Mouse (Mus musculus) CH12.LX (cell line): ENCODE measurements at regions not wholly inside any gene's neighbourhood (a gene's known extent, or its start where the extent isn't known, plus 50 kb on each side); places are given as distances from the start of the nearest gene placed in this dataset.

Source experiments
- DNase-seq: peaks from one replicate; pipeline ENCODE4 v3.0.0-alpha.2; 2013; ENCODE audit errors: extremely low read depth
- H3K27ac ChIP-seq: 2 replicates; pipeline ENCODE4 v1.5.1; 2012; ENCODE audit warnings: low read depth, mild to moderate bottlenecking, control low read depth, moderate library complexity; ENCODE audit not compliant: insufficient read depth
- H3K27me3 ChIP-seq: replicated peaks from 2 replicates; pipeline ENCODE3; 2012; ENCODE audit warnings: inconsistent platforms
- H3K36me3 ChIP-seq, 2 experiments: replicated peaks in 1 of 2; 2 replicates each; pipeline versions ENCODE3 to v1.6.1; 2012; ENCODE audit warnings: inconsistent platforms in 1 of 2, low read length in 1 of 2, mild to moderate bottlenecking in 1 of 2, mixed read lengths in 1 of 2, moderate library complexity in 1 of 2; ENCODE audit not compliant: control insufficient read depth in 1 of 2, insufficient read depth in 1 of 2
- H3K4me1 ChIP-seq, 2 experiments: 2 replicates each; pipeline ENCODE4 v1.6.1; 2012; ENCODE audit warnings: inconsistent platforms in 1 of 2, moderate library complexity in 1 of 2; ENCODE audit not compliant: insufficient read depth in 2 of 2, control insufficient read depth in 1 of 2
- H3K4me2 ChIP-seq: 2 replicates; pipeline ENCODE4 v1.6.1; 2012; ENCODE audit warnings: low read depth, mild to moderate bottlenecking, control low read depth; ENCODE audit not compliant: poor library complexity, insufficient read depth, severe bottlenecking
- H3K4me3 ChIP-seq, 3 experiments: fragments of 150-350 bp in 1 of 3; sonication (generic) in 1 of 3; replicated peaks in 1 of 3; 2 replicates each; pipeline versions ENCODE3 to v1.5.1; 2011 to 2012; ENCODE audit warnings: low read depth in 2 of 3, low read length in 2 of 3, mild to moderate bottlenecking in 2 of 3, moderate library complexity in 2 of 3, control low read depth in 1 of 3, improper control_type of control experiment in 1 of 3, inconsistent platforms in 1 of 3, mixed read lengths in 1 of 3; ENCODE audit not compliant: poor library complexity in 1 of 3
- H3K79me2 ChIP-seq: replicated peaks from 2 replicates; pipeline ENCODE4 v1.6.1; 2012; ENCODE audit warnings: mild to moderate bottlenecking, moderate library complexity; ENCODE audit not compliant: control insufficient read depth, poor library complexity, insufficient read depth, severe bottlenecking; ENCODE audit errors: extremely low read depth
- H3K9ac ChIP-seq: 2 replicates; pipeline ENCODE4 v1.6.1; 2012; ENCODE audit warnings: low read depth, mild to moderate bottlenecking, control low read depth, moderate library complexity; ENCODE audit not compliant: insufficient read depth
- H3K9me3 ChIP-seq: replicated peaks from 2 replicates; pipeline ENCODE3; 2012; ENCODE audit warnings: low read length, inconsistent platforms, mixed read lengths
- CHD1 ChIP-seq: IDR thresholded peaks from 2 replicates; pipeline ENCODE4 v1.6.1; 2012; ENCODE audit warnings: low read depth, low read length, improper control_type of control experiment, inconsistent platforms
- CHD2 ChIP-seq: IDR thresholded peaks from 2 replicates; pipeline ENCODE4 v1.6.1; 2011; ENCODE audit warnings: low read length, improper control_type of control experiment
- CTCF ChIP-seq, 2 experiments: IDR thresholded peaks in 1 of 2; conservative IDR thresholded peaks in 1 of 2; 2 replicates each; pipeline ENCODE4 v1.5.1; 2011 to 2012; ENCODE audit warnings: low read depth in 2 of 2, low read length in 2 of 2, improper control_type of control experiment in 1 of 2, inconsistent platforms in 1 of 2, mild to moderate bottlenecking in 1 of 2, moderate library complexity in 1 of 2
- ELF1 ChIP-seq: IDR thresholded peaks from 2 replicates; pipeline ENCODE4 v1.6.1; 2014; ENCODE audit warnings: low read depth, mild to moderate bottlenecking, inconsistent platforms, low read length, improper control_type of control experiment
- EP300 ChIP-seq: IDR thresholded peaks from 2 replicates; pipeline ENCODE4 v1.6.1; 2011; ENCODE audit warnings: low read length, improper control_type of control experiment
- ETS1 ChIP-seq: conservative IDR thresholded peaks from 2 replicates; pipeline ENCODE4 v1.6.1; 2012; ENCODE audit warnings: low read depth, mild to moderate bottlenecking, inconsistent platforms, low read length, improper control_type of control experiment, moderate library complexity
- GABPA ChIP-seq: IDR thresholded peaks from 2 replicates; pipeline ENCODE4 v1.6.1; 2012; ENCODE audit warnings: low read depth, low read length, improper control_type of control experiment, inconsistent platforms; ENCODE audit not compliant: insufficient replicate concordance
- HCFC1 ChIP-seq: IDR thresholded peaks from 2 replicates; pipeline ENCODE4 v1.6.1; 2012; ENCODE audit warnings: low read depth, mild to moderate bottlenecking, inconsistent platforms, low read length, improper control_type of control experiment
- JUND ChIP-seq: conservative IDR thresholded peaks from 2 replicates; pipeline ENCODE4 v1.6.1; 2011; ENCODE audit warnings: low read depth, low read length, improper control_type of control experiment
- KAT2A ChIP-seq: IDR thresholded peaks from 2 replicates; pipeline ENCODE4 v1.6.1; 2012; ENCODE audit warnings: low read length, improper control_type of control experiment, inconsistent platforms; ENCODE audit not compliant: insufficient replicate concordance
- MAFK ChIP-seq: IDR thresholded peaks from 2 replicates; pipeline ENCODE4 v1.6.1; 2011; ENCODE audit warnings: low read length, improper control_type of control experiment; ENCODE audit not compliant: insufficient replicate concordance
- MAX ChIP-seq: IDR thresholded peaks from 2 replicates; pipeline ENCODE4 v1.6.1; 2011; ENCODE audit warnings: low read length, improper control_type of control experiment
- MAZ ChIP-seq: IDR thresholded peaks from 2 replicates; pipeline ENCODE4 v1.6.1; 2012; ENCODE audit warnings: low read depth, mild to moderate bottlenecking, inconsistent platforms, low read length, improper control_type of control experiment, moderate library complexity
- MXI1 ChIP-seq: IDR thresholded peaks from 2 replicates; pipeline ENCODE4 v1.6.1; 2011; ENCODE audit warnings: mild to moderate bottlenecking, low read depth, low read length, improper control_type of control experiment
- MYC ChIP-seq: IDR thresholded peaks from 2 replicates; pipeline ENCODE4 v1.6.1; 2011; ENCODE audit warnings: low read depth, mild to moderate bottlenecking, improper control_type of control experiment, low read length
- NELFE ChIP-seq: IDR thresholded peaks from 2 replicates; pipeline ENCODE4 v1.6.1; 2011; ENCODE audit warnings: low read depth, low read length, improper control_type of control experiment
- PAX5 ChIP-seq: IDR thresholded peaks from 2 replicates; pipeline ENCODE4 v1.6.1; 2012; ENCODE audit warnings: low read length, inconsistent platforms, mixed read lengths
- POLR2AphosphoS2 ChIP-seq: IDR thresholded peaks from 2 replicates; pipeline ENCODE4 v1.6.1; 2011; ENCODE audit warnings: low read depth, low read length, improper control_type of control experiment
- RAD21 ChIP-seq: IDR thresholded peaks from 2 replicates; pipeline ENCODE4 v1.6.1; 2011; ENCODE audit warnings: low read depth, mild to moderate bottlenecking, low read length, improper control_type of control experiment, moderate library complexity
- SIN3A ChIP-seq: IDR thresholded peaks from 2 replicates; pipeline ENCODE4 v1.6.1; 2012; ENCODE audit warnings: low read length, improper control_type of control experiment, inconsistent platforms
- USF1 ChIP-seq: IDR thresholded peaks from 2 replicates; pipeline ENCODE4 v1.6.1; 2014; ENCODE audit warnings: low read depth, mild to moderate bottlenecking, inconsistent platforms, low read length, improper control_type of control experiment
- USF2 ChIP-seq: conservative IDR thresholded peaks from 2 replicates; pipeline ENCODE4 v1.6.1; 2011; ENCODE audit warnings: low read depth, low read length, improper control_type of control experiment
- ZC3H11A ChIP-seq: IDR thresholded peaks from 2 replicates; pipeline ENCODE4 v1.6.1; 2012; ENCODE audit warnings: low read depth, mild to moderate bottlenecking, inconsistent platforms, low read length, improper control_type of control experiment
- ZMIZ1 ChIP-seq: IDR thresholded peaks from 2 replicates; pipeline ENCODE4 v1.6.1; 2012; ENCODE audit warnings: low read depth, mild to moderate bottlenecking, inconsistent platforms, low read length, improper control_type of control experiment
- ZNF384 ChIP-seq: IDR thresholded peaks from 2 replicates; pipeline ENCODE4 v1.6.1; 2012; ENCODE audit warnings: low read depth, low read length, improper control_type of control experiment, inconsistent platforms
- dilution Hi-C: fragments of 300-500 bp; cut with MboI; formaldehyde crosslinking; loops from 2 replicates; pipeline ENCODE4 v1.14.3; 2020; ENCODE audit warnings: low sequenced_read_pairs; ENCODE audit not compliant: extremely low pct_unique_long_range_greater_than_20kb, extremely low pct_ligation_motif_present
- in situ Hi-C: fragments of 300-500 bp; cut with MboI; formaldehyde crosslinking; loops from 3 replicates; pipeline ENCODE4 v1.14.3; 2019; ENCODE audit warnings: low sequenced_read_pairs, low pct_ligation_motif_present, low pct_unique_long_range_greater_than_20kb, mixed read lengths

DNA sequence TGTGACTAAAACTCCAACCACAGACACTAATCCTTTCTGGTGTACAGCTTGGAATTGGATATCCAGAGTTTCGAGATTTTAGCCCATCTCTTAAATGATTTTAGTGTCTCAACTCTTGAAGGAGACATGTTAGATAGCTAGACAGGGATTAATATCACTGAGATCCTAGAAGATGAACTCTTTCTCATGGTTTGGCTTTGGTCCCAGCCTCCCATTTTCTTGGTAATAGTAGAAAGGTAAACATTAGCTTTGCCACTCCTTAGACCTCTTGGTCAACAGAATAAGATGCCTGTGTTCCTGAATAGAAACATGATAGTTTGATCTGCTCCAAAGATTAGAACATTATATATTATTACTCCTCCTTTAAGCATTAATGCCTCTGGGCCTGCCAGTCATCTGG, 60.8 kb upstream of the Dpt start:
- dilution Hi-C loops: no loop called here

DNA sequence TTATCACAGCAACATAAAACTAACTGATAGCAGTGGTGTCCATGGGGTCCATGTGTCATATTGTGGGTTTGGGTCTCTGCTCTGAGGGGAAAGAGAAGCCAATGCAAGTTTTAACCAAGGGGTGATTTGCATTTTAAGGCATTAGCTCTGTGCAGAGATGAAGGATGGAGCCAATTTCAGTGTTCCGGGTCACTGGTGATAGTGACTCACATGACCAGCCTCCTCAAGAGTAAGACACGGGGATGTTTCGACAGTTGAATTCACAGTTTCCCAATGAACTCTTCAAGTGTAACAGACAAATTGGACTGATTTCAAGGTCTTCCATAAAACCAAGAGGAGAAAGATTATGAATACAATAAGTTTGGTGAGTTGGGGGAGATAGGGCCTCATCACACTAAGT, 62.7 kb upstream of the Dpt start:
- no peak overlapping the region for H3K9ac ChIP-seq
- H3K36me3 ChIP-seq: no peaks in the 10 kb centered on the region
- dilution Hi-C loops: no loop called here

More for the DNA sequence above, 60.8 kb upstream of the Dpt start:
- Histone ChIP-seq H3K9ac (no peak overlapping the region), H3K4me1 (no peaks in the 10 kb centered on the region), H3K27me3 (no peaks in the 10 kb centered on the region), H3K27ac (no peak overlapping the region), H3K4me2 (no peak overlapping the region), H3K4me3 (no peak overlapping the region), H3K36me3 (no peaks in the 10 kb centered on the region), H3K9me3 (no peaks in the 10 kb centered on the region)
- in situ Hi-C loops: no loop called here
- no peak for DNase-seq
- TF ChIP-seq MAFK (no peak), HCFC1 (no peak), ELF1 (no peak)
- TF ChIP-seq, all 38 proteins: peak for 0
- no peaks in the 10 kb centered on the region for H3K79me2 ChIP-seq

DNA sequence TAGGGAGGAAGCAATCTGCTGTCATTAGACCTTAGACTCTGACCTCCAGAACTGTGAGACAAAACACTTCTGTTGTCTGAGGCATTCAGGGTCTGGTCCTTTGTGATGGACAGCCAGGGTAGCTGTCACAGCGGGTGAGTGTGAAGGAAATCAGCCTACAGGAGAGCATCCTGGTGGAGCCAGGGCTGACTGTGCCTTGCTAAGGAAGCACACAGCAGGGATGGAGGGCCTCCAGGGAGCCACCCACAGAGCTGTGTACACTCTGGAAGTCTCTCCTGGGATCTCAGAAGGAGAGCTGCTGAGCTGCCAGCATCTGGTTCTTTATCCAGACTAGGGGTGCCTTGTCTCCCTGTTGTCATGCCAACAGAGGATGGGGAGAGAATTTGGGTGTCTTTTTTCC, 74.4 kb upstream of the Dpt start:
- no peak for DNase-seq
- H3K79me2 ChIP-seq: no peaks in the 10 kb centered on the region
- no peaks in the 10 kb centered on the region for H3K27me3 ChIP-seq
- dilution Hi-C loops: no loop called here
- no peak overlapping the region for H3K4me2 ChIP-seq
- H3K9me3 ChIP-seq: no peaks in the 10 kb centered on the region
- H3K4me3 ChIP-seq: no peak overlapping the region
- no peak overlapping the region for H3K27ac ChIP-seq
- H3K9ac ChIP-seq: no peak overlapping the region
- H3K36me3 ChIP-seq: no peaks in the 10 kb centered on the region
- no peak for TF ChIP-seq KAT2A
- no peak for TF ChIP-seq PAX5
- TF ChIP-seq CTCF (conservative IDR thresholded peaks at IDR 0.05 in 1 of 2, IDR thresholded peaks at IDR 0.05 in 1 of 2; ENCODE audit: low read depth in 2 of 2, low read length in 2 of 2): no peak
- no peak for TF ChIP-seq MAX
- TF ChIP-seq HCFC1: no peak
- no peak for TF ChIP-seq JUND
- TF ChIP-seq CHD2: no peak
- no peak for TF ChIP-seq MYC
- no peak for TF ChIP-seq USF1
- no peak for TF ChIP-seq SIN3A
- no peak for TF ChIP-seq NELFE
- no peak for TF ChIP-seq ZNF384
- no peak for TF ChIP-seq CHD1
- no peak for TF ChIP-seq ZMIZ1
- no peak for TF ChIP-seq MAZ
- TF ChIP-seq MAFK: no peak
- TF ChIP-seq, all 38 proteins: peak for 0
- in situ Hi-C loops: no loop called here
- H3K4me1 ChIP-seq: no peaks in the 10 kb centered on the region

More for the DNA sequence above, 62.7 kb upstream of the Dpt start:
- no peaks in the 10 kb centered on the region for H3K79me2 ChIP-seq
- H3K4me3 ChIP-seq: no peak overlapping the region
- H3K27ac ChIP-seq: no peak overlapping the region
- no peak for TF ChIP-seq ELF1
- no peak for TF ChIP-seq RAD21
- no peak for TF ChIP-seq JUND
- no peak for TF ChIP-seq ETS1
- TF ChIP-seq MXI1: no peak
- no peak for TF ChIP-seq ZC3H11A
- TF ChIP-seq POLR2AphosphoS2: no peak
- TF ChIP-seq CHD1: no peak
- TF ChIP-seq EP300: no peak
- TF ChIP-seq MAZ: no peak
- no peak for TF ChIP-seq MAX
- TF ChIP-seq USF2: no peak
- no peak for TF ChIP-seq GABPA
- no peaks in the 10 kb centered on the region for H3K4me1 ChIP-seq
- H3K27me3 ChIP-seq: no peaks in the 10 kb centered on the region
- H3K4me2 ChIP-seq: no peak overlapping the region
- in situ Hi-C loops: no loop called here
- no peaks in the 10 kb centered on the region for H3K9me3 ChIP-seq
- DNase-seq: no peak
